Mouse (Mus musculus): ENCODE results near the gene Pgam5.

- TF ChIP-seq CTCF (IDR thresholded peaks at IDR 0.05; ENCODE audit: borderline replicate concordance, control insufficient read depth, extremely low read depth, insufficient read depth, low read length, poor library complexity): peak; percentile 90
- peak; percentile 50; the same call in 1 of the 2 replicates for TF ChIP-seq POLR2A (IDR thresholded peaks at IDR 0.05; ENCODE audit: control insufficient read depth, extremely low read depth, insufficient read depth, low read length, poor library complexity)
Measured at GRCm38 (mm10) chr5:110269141-110270101, at the start of gene Pgam5.
